Mouse (Mus musculus) cerebellum, adult 9-11 months (tissue): ENCODE results near the gene P4hb.

Source experiments
- DNase-seq: peaks from one replicate; pipeline ENCODE4 v3.0.0; 2022

The P4hb gene

GRCm38 (mm10) chr11:120572752-120573584 lies at the start of gene P4hb:
Gene P4hb (minus strand): TSS chr11:120573253.
- peak; percentile 100 for DNase-seq

- DNase-seq = no peak
Measured at GRCm38 (mm10) chr11:120622805-120623204, 49.8 kb upstream of the P4hb start.

- peak; percentile 46 for DNase-seq
Measured at GRCm38 (mm10) chr11:120620195-120620594, 47.1 kb upstream of the P4hb start.

GRCm38 (mm10) chr11:120618619-120619535 lies 45.8 kb upstream of the P4hb start:
- DNase-seq = peak; percentile 77

- peak; percentile 95 for DNase-seq
Measured at GRCm38 (mm10) chr11:120617519-120618112, 44.6 kb upstream of the P4hb start, which contains the start of gene Pcyt2. Gene Pcyt2 (minus strand): TSS chr11:120617936.

- peak; percentile 62 for DNase-seq
Measured at GRCm38 (mm10) chr11:120616617-120617294, 43.7 kb upstream of the P4hb start.

GRCm38 (mm10) chr11:120615606-120616203 lies 42.7 kb upstream of the P4hb start:
- DNase-seq = peak; percentile 55

- DNase-seq = peak; percentile 66
Measured at GRCm38 (mm10) chr11:120615167-120615566, 42.1 kb upstream of the P4hb start.

- DNase-seq = peak; percentile 69
Measured at GRCm38 (mm10) chr11:120613976-120614375, 40.9 kb upstream of the P4hb start.

GRCm38 (mm10) chr11:120613481-120613972 lies 40.5 kb upstream of the P4hb start:
- DNase-seq = peak; percentile 64

- DNase-seq = peak; percentile 95
Measured at GRCm38 (mm10) chr11:120612763-120613162, 39.7 kb upstream of the P4hb start.

- peak; percentile 45 for DNase-seq
Measured at GRCm38 (mm10) chr11:120610477-120611046, 37.5 kb upstream of the P4hb start.

- DNase-seq = no peak
Measured at GRCm38 (mm10) chr11:120609250-120609649, 36.2 kb upstream of the P4hb start.

GRCm38 (mm10) chr11:120608241-120609034 lies 35.4 kb upstream of the P4hb start, which contains the start of gene Npb:
Gene Npb (plus strand): TSS chr11:120608477.
- no peak for DNase-seq

- no peak for DNase-seq
Measured at GRCm38 (mm10) chr11:120606764-120607163, 33.7 kb upstream of the P4hb start.

GRCm38 (mm10) chr11:120605667-120606066 lies 32.6 kb upstream of the P4hb start:
- no peak for DNase-seq

GRCm38 (mm10) chr11:120603545-120603944 lies 30.5 kb upstream of the P4hb start:
- no peak for DNase-seq

GRCm38 (mm10) chr11:120600716-120601115 lies 27.7 kb upstream of the P4hb start:
- DNase-seq = no peak

- no peak for DNase-seq
Measured at GRCm38 (mm10) chr11:120598990-120599549, 26.0 kb upstream of the P4hb start.
